Mouse (Mus musculus) liver, postnatal 0 days (tissue): Measurements from ENCODE around the gene Ralgps1.

Experiments used
- CTCF ChIP-seq: sonication (generic); IDR thresholded peaks from 2 replicates; pipeline ENCODE4 v1.5.1; 2016; ENCODE audit warnings: antibody characterized with exemption, low read depth
- EP300 ChIP-seq: IDR thresholded peaks from 2 replicates; pipeline ENCODE4 v1.6.1; 2016; ENCODE audit warnings: antibody characterized with exemption, low read depth, mild to moderate bottlenecking

DNA sequence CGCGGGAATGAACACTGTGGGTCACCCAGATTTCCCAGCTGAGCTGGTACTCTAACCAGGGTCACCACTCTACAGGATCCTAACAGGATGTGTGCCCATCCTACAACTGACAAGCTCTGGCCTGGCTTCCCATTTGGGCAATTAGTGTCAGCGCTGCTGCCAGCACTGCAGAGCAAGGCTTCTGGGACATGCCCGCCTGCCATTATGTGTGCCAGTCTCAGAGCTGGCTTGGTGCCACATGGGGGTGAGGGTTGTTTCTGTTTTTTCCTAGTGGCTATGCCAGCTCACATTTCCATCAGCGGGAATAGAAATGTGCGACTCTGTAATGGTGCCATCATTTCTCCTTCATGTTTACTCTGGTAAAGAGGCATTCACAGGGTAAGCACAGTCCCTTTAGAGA lies 15.7 kb downstream of the Ralgps1 start:
- TF ChIP-seq EP300 (no peak), CTCF (no peak)
